In the genomic region with DNA sequence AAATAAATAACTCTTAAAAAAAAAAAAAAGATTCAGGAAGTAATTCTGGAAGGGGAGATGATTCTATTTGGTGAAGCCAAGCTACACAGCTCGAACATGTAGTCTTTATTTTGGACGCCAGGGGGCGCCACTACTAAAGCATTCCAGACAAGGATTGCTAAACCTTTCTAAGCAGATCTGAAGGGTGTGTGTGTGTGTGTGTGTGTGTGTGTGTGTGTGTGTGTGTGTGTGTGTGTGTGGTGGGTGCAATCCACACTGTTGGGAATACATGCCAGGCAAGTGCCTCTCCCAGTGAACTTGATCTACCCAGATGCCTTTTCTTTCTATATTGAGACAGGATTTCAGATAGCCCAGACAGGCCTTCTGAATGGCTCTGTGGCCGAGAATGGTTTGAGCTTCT, we compare ENCODE assay signal across 8 mouse cellular contexts. TPM values are rescaled to one million over a fixed set of nuclear protein-coding genes. Genes with fewer than 3 reads are reported as not detected.
DNase-seq lines count a peak whose midpoint lies in the region; ATAC-seq and TF ChIP-seq lines count a peak whose summit lies in the region.

No protein-coding gene starts in this region.

- ATAC-seq in forebrain, postnatal 0 days, result peak; percentile 81
- ATAC-seq in hindbrain, embryonic 14.5 days (ENCODE audit: low FRiP score), result peak; percentile 80; the same call in 1 of the 2 replicates

- no peaks in the 10 kb centered on the region for H3K9me3 ChIP-seq in forebrain, postnatal 0 days (ENCODE audit: low read length)
- no peaks in the 10 kb centered on the region for H3K9me3 ChIP-seq in hindbrain, embryonic 14.5 days (ENCODE audit: control insufficient read depth, low read length)

- 19% methylated on average over 4 of the region's 4 CpGs for WGBS in forebrain, postnatal 0 days
- WGBS in hindbrain, embryonic 14.5 days, result 28% methylated on average over 4 of the region's 4 CpGs

- H3K4me2 ChIP-seq in forebrain, postnatal 0 days (ENCODE audit: low read depth), result no peak overlapping the region
- no peak overlapping the region for H3K4me2 ChIP-seq in hindbrain, embryonic 14.5 days (replicated peaks)

- H3K4me3 ChIP-seq in forebrain, postnatal 0 days (ENCODE audit: low read depth, low read length), result no peak overlapping the region
- no peak overlapping the region for H3K4me3 ChIP-seq in hindbrain, embryonic 14.5 days (replicated peaks; ENCODE audit: low read length)

- H3K4me1 ChIP-seq in forebrain, postnatal 0 days (ENCODE audit: insufficient read depth), result no peaks in the 10 kb centered on the region
- H3K4me1 ChIP-seq in hindbrain, embryonic 14.5 days (replicated peaks; ENCODE audit: control insufficient read depth, insufficient read depth, low read length), result no peaks in the 10 kb centered on the region

- peak; percentile 83 for TF ChIP-seq CTCF in forebrain, postnatal 0 days (IDR thresholded peaks at IDR 0.05; ENCODE audit: low read depth)

- no peaks in the 10 kb centered on the region for H3K27me3 ChIP-seq in forebrain, postnatal 0 days (ENCODE audit: insufficient read depth, low read length)
- no peaks in the 10 kb centered on the region for H3K27me3 ChIP-seq in hindbrain, embryonic 14.5 days (ENCODE audit: control insufficient read depth, insufficient read depth, low read length)

- H3K36me3 ChIP-seq in forebrain, postnatal 0 days (ENCODE audit: insufficient read depth), result no peaks in the 10 kb centered on the region
- no peaks in the 10 kb centered on the region for H3K36me3 ChIP-seq in hindbrain, embryonic 14.5 days (replicated peaks; ENCODE audit: control insufficient read depth, insufficient read depth)

- no peak overlapping the region for H3K27ac ChIP-seq in forebrain, postnatal 0 days (ENCODE audit: low read depth, low read length)
- no peak overlapping the region for H3K27ac ChIP-seq in hindbrain, embryonic 14.5 days

- peak; percentile 55 for DNase-seq in Muller cell, postnatal 12 days (ENCODE audit: inconsistent ontology term)
- DNase-seq in cerebellum, adult 18-20 months, result peak; percentile 79 to 83
- DNase-seq in forebrain, postnatal 0 days, result peak; percentile 84
- DNase-seq in hindbrain, embryonic 14.5 days (ENCODE audit: low spot score), result peak; percentile 84
- DNase-seq in layer of hippocampus, postnatal 25 days (ENCODE audit: extremely low spot score in 1 of 2, low spot score in 1 of 2), result peak; percentile 51 to 92
- DNase-seq in lung, postnatal 14 days, result peak; percentile 89
- DNase-seq in right cerebral cortex, adult 18-20 months, result peak; percentile 66
- DNase-seq in urinary bladder, adult 2 months (ENCODE audit: low spot score), result peak; percentile 64

- no peak overlapping the region for H3K9ac ChIP-seq in forebrain, postnatal 0 days
- no peak overlapping the region for H3K9ac ChIP-seq in hindbrain, embryonic 14.5 days

RNA-seq across cellular contexts. Expression of gene Rhog, which starts 2.3 kb away (rescaled TPM):
- total RNA-seq in forebrain, postnatal 0 days (2014; rRNA removed), result 5.7 and 7.0 TPM in 2 replicates
- 14.4 and 15.5 TPM in 2 replicates for polyA plus RNA-seq in forebrain, postnatal 0 days (2015; fragmentation: Nextera tagmentation; extraction: Ambion mirVana)
- 20.3 and 20.5 TPM in 2 replicates for polyA plus RNA-seq in hindbrain, embryonic 14.5 days (2014; fragmentation: Nextera tagmentation; extraction: Ambion mirVana)
- total RNA-seq in layer of hippocampus, postnatal 25 days (2021), result 10 to 100 TPM; 28.9 to 30.2 TPM
- polyA plus RNA-seq in urinary bladder, adult 2 months (2012; rRNA removed), result 47.2 and 67.2 TPM in 2 replicates

RNA-seq across cellular contexts. Expression of gene Stim1, which starts 9.4 kb away (rescaled TPM):
- total RNA-seq in forebrain, postnatal 0 days (2014; rRNA removed), result 21.2 and 30.5 TPM in 2 replicates
- 12.1 and 15.5 TPM in 2 replicates for polyA plus RNA-seq in forebrain, postnatal 0 days (2015; fragmentation: Nextera tagmentation; extraction: Ambion mirVana)
- polyA plus RNA-seq in hindbrain, embryonic 14.5 days (2014; fragmentation: Nextera tagmentation; extraction: Ambion mirVana), result 15.2 and 15.4 TPM in 2 replicates
- total RNA-seq in layer of hippocampus, postnatal 25 days (2021), result 10 to 100 TPM; 67.7 to 70.4 TPM
- 89.4 and 107 TPM in 2 replicates for polyA plus RNA-seq in urinary bladder, adult 2 months (2012; rRNA removed)

RNA-seq across cellular contexts. Expression of gene Pgap2, which starts 48.2 kb away (rescaled TPM):
- total RNA-seq in forebrain, postnatal 0 days (2014; rRNA removed), result 35.9 and 38.2 TPM in 2 replicates
- 41.8 and 50.8 TPM in 2 replicates for polyA plus RNA-seq in forebrain, postnatal 0 days (2015; fragmentation: Nextera tagmentation; extraction: Ambion mirVana)
- polyA plus RNA-seq in hindbrain, embryonic 14.5 days (2014; fragmentation: Nextera tagmentation; extraction: Ambion mirVana), result 63.9 and 65.0 TPM in 2 replicates
- total RNA-seq in layer of hippocampus, postnatal 25 days (2021), result 10 to 100 TPM; 27.7 to 34.0 TPM
- 58.9 and 64.7 TPM in 2 replicates for polyA plus RNA-seq in urinary bladder, adult 2 months (2012; rRNA removed)

RNA-seq across cellular contexts. Expression of gene Nup98, which starts 48.2 kb away (rescaled TPM):
- 30.7 and 40.9 TPM in 2 replicates for total RNA-seq in forebrain, postnatal 0 days (2014; rRNA removed)
- 6.2 and 9.5 TPM in 2 replicates for polyA plus RNA-seq in forebrain, postnatal 0 days (2015; fragmentation: Nextera tagmentation; extraction: Ambion mirVana)
- 24.4 and 25.8 TPM in 2 replicates for polyA plus RNA-seq in hindbrain, embryonic 14.5 days (2014; fragmentation: Nextera tagmentation; extraction: Ambion mirVana)
- 10 to 100 TPM; 36.7 to 37.8 TPM for total RNA-seq in layer of hippocampus, postnatal 25 days (2021)
- polyA plus RNA-seq in urinary bladder, adult 2 months (2012; rRNA removed), result 17.6 and 20.9 TPM in 2 replicates
